Comparison of ENCODE assay signal across 9 mouse cellular contexts in genomic region chr10:95415159-95415532, GRCm38 (mm10). TPM values are rescaled to one million over a fixed set of nuclear protein-coding genes. Genes with fewer than 3 reads are reported as not detected.
DNase-seq lines count a peak whose midpoint lies in the region; ATAC-seq and TF ChIP-seq lines count a peak whose summit lies in the region.
"Had no signal": no experiment of that assay in that cellular context is flagged by ENCODE, and none has a peak within 500 bp of the region (broad histone marks: within the 10 kb centered on the region; RNA-seq: fewer than 3 reads in every experiment).

No protein-coding gene starts in this region.

- H3K36me3 ChIP-seq in liver, adult 2 months (ENCODE audit: control insufficient read depth, insufficient read depth, low read length) = peaks cover 17% of the 10 kb centered on the region
- no peaks in the 10 kb centered on the region for H3K36me3 ChIP-seq in embryonic facial prominence, embryonic 11.5 days (replicated peaks; ENCODE audit: control insufficient read depth, insufficient read depth, low read depth, low read length)
- no peaks in the 10 kb centered on the region for H3K36me3 ChIP-seq in liver, embryonic 14.5 days (replicated peaks; ENCODE audit: control insufficient read depth, insufficient read depth, low read depth)
- H3K36me3 ChIP-seq in splenic B cell, adult 2 months (ENCODE audit: control insufficient read depth, insufficient read depth, low read length, poor library complexity, severe bottlenecking) = no peaks in the 10 kb centered on the region

- no peaks in the 10 kb centered on the region for H3K9me3 ChIP-seq in embryonic facial prominence, embryonic 11.5 days (replicated peaks; ENCODE audit: control insufficient read depth, low read length)
- no peaks in the 10 kb centered on the region for H3K9me3 ChIP-seq in liver, embryonic 14.5 days (ENCODE audit: control insufficient read depth, low read length)

- H3K4me2 ChIP-seq in embryonic facial prominence, embryonic 11.5 days (ENCODE audit: low read depth, low read length) = peak overlapping the region; percentile 92
- H3K4me2 ChIP-seq in liver, embryonic 14.5 days (ENCODE audit: low read depth) = peak overlapping the region; percentile 75

- WGBS in liver, adult 2 months = 6% methylated on average over 15 of the region's 15 CpGs
- WGBS in embryonic facial prominence, embryonic 11.5 days = 2% methylated on average over 15 of the region's 15 CpGs
- whole genome bisulfite sequencing in liver, embryonic 14.5 days (ENCODE audit: insufficient replicate concordance) = 2% methylated on average over 15 of the region's 15 CpGs

- peak overlapping the region; percentile 27 for H3K27ac ChIP-seq in liver, adult 2 months (replicated peaks; ENCODE audit: insufficient read depth, low read depth, low read length)
- H3K27ac ChIP-seq in embryonic facial prominence, embryonic 11.5 days (replicated peaks; ENCODE audit: low read depth, low read length) = no peak overlapping the region
- H3K27ac ChIP-seq in liver, embryonic 14.5 days = no peak overlapping the region
- H3K27ac ChIP-seq: macrophage had no signal

- TF ChIP-seq POLR2A in liver, adult 2 months (IDR thresholded peaks at IDR 0.05; ENCODE audit: extremely low read depth, insufficient read depth, low read length) = no peak

- ATAC-seq in embryonic facial prominence, embryonic 11.5 days (replicated peaks; ENCODE audit: insufficient number of reproducible peaks, low FRiP score, low TSS enrichment, low read depth) = no peak
- ATAC-seq in liver, embryonic 14.5 days (ENCODE audit: insufficient read depth) = no peak
- ATAC-seq in cerebellum, adult (ENCODE audit: insufficient number of reproducible peaks, low FRiP score, low TSS enrichment) = no peak

- H3K4me1 ChIP-seq in liver, adult 2 months (ENCODE audit: control insufficient read depth, insufficient read depth, low read length) = peaks cover 9% of the 10 kb centered on the region
- H3K4me1 ChIP-seq in embryonic facial prominence, embryonic 11.5 days (ENCODE audit: control insufficient read depth, insufficient read depth, low read length) = no peaks in the 10 kb centered on the region
- peaks cover 0 to 4% of the 10 kb centered on the region in 2 experiments; a peak in 2 of 4 replicates for H3K4me1 ChIP-seq in liver, embryonic 14.5 days (replicated peaks; ENCODE audit: control insufficient read depth in 2 of 2, insufficient read depth in 2 of 2, low read length in 1 of 2)

- peak overlapping the region; percentile 91 for H3K4me3 ChIP-seq in liver, adult 2 months (ENCODE audit: insufficient read depth, low read depth, low read length)
- H3K4me3 ChIP-seq in embryonic facial prominence, embryonic 11.5 days (ENCODE audit: low read depth, low read length) = peak overlapping the region; percentile 62
- H3K4me3 ChIP-seq in liver, embryonic 14.5 days (ENCODE audit: insufficient read depth in 1 of 2, low read depth in 2 of 2, low read length in 2 of 2) = peak overlapping the region; percentile 48 to 65

- H3K27me3 ChIP-seq in liver, adult 2 months (ENCODE audit: control insufficient read depth, insufficient read depth, low read length) = no peaks in the 10 kb centered on the region
- no peaks in the 10 kb centered on the region for H3K27me3 ChIP-seq in embryonic facial prominence, embryonic 11.5 days (ENCODE audit: control insufficient read depth, insufficient read depth, low read length)
- H3K27me3 ChIP-seq in liver, embryonic 14.5 days (ENCODE audit: control insufficient read depth, insufficient read depth, low read length) = peaks cover 34% of the 10 kb centered on the region
- 0 out of 2 replicates have a peak, but pooled peaks cover 4% of the 10 kb centered on the region for H3K27me3 ChIP-seq in splenic B cell, adult 2 months (ENCODE audit: control insufficient read depth, insufficient read depth, low read length, poor library complexity, severe bottlenecking)

- no peak for TF ChIP-seq EP300 in liver, embryonic 14.5 days (IDR thresholded peaks at IDR 0.05; ENCODE audit: low read depth)

- no peak for DNase-seq in liver, adult 2 months (ENCODE audit: extremely low read depth, low read depth, low spot score)
- DNase-seq in liver = no peak
- peak; percentile 22 for DNase-seq in embryonic facial prominence, embryonic 11.5 days (ENCODE audit: low spot score)
- DNase-seq in heart, postnatal 36 days = peak; percentile 49 to 72
- DNase-seq in liver, embryonic 14.5 days (ENCODE audit: low read depth in 3 of 3, low spot score in 3 of 3) = no peak
- peak; percentile 15 for DNase-seq in splenic B cell, adult 2 months (ENCODE audit: low read depth, low spot score)
- DNase-seq in gastrocnemius, postnatal 14 days = no peak

- H3K79me2 ChIP-seq in liver, adult 2 months (ENCODE audit: control insufficient read depth, insufficient read depth, low read length) = peaks cover 8% of the 10 kb centered on the region; the same call in 1 of the 2 replicates

- H3K9ac ChIP-seq in liver, adult 2 months (ENCODE audit: low read depth, low read length) = peak overlapping the region; percentile 96
- H3K9ac ChIP-seq in embryonic facial prominence, embryonic 11.5 days (replicated peaks; ENCODE audit: low read length) = peak overlapping the region; percentile 68
- no peak overlapping the region for H3K9ac ChIP-seq in liver, embryonic 14.5 days (replicated peaks)

- intact Hi-C loops in heart, postnatal 36 days (cut with DNase I) = loop anchor here (1.0 to 5.0 kb wide), 2 partner anchors 20 to 78 kb away; no protein-coding TSS in a partner anchor
- intact Hi-C loops in gastrocnemius, postnatal 14 days (cut with DNase I; ENCODE audit: low total_unique reads) = loop anchor here (5.0 kb wide), 3 partner anchors 98 to 328 kb away; no protein-coding TSS in a partner anchor

- no peak for TF ChIP-seq CTCF in liver, adult 2 months (IDR thresholded peaks at IDR 0.05; ENCODE audit: low read depth, low read length)
- no peak for TF ChIP-seq CTCF in liver, embryonic 14.5 days (IDR thresholded peaks at IDR 0.05; ENCODE audit: low read depth)

RNA-seq across cellular contexts. Expression of gene Socs2, which starts 1.8 kb away (rescaled TPM):
- total RNA-seq in liver, adult 2 months (2014; rRNA removed) = 5.3 and 12.3 TPM in 2 replicates
- 20.0 and 53.8 TPM in 2 replicates for polyA plus RNA-seq in liver, adult 2 months (2012; rRNA removed)
- polyA plus RNA-seq in embryonic facial prominence, embryonic 11.5 days (2014; fragmentation: Nextera tagmentation; extraction: Ambion mirVana) = 50.5 and 56.3 TPM in 2 replicates
- total RNA-seq in heart, postnatal 36 days (2021) = 10 to 100 TPM; 44.7 to 57.0 TPM
- polyA plus RNA-seq in liver, embryonic 14.5 days (2012; rRNA removed) = 1.4 and 1.5 TPM in 2 replicates
- polyA plus RNA-seq in liver, embryonic 14.5 days (2014; fragmentation: Nextera tagmentation; extraction: Ambion mirVana) = 4.9 and 5.4 TPM in 2 replicates
- total RNA-seq in gastrocnemius, postnatal 14 days (2021) = 1 to 10 TPM; 8.2 to 9.4 TPM

Comparison
In these comparisons a context has a peak if more than half of its experiments do, and no peak if none do; other contexts are left out.
1. DNase-seq: peak in embryonic facial prominence, embryonic 11.5 days (single experiment), heart, postnatal 36 days (2 of 2) and splenic B cell, adult 2 months (single experiment); none in liver, adult 2 months (single experiment), liver (single experiment), liver, embryonic 14.5 days (0 of 3) and gastrocnemius, postnatal 14 days (single experiment).
2. Peak in every context shown above with its lines, with median percentiles within 50 percentile points of each other: H3K4me3 ChIP-seq.